Mouse (Mus musculus): ENCODE results near the gene Gm13199. TPM values are rescaled to one million over a fixed set of nuclear protein-coding genes. Genes with fewer than 3 reads are reported as not detected.

Gene Gm13199
- polyA plus RNA-seq (2015; fragmentation: Nextera tagmentation; extraction: Ambion mirVana), result 0.77 and 0.88 TPM in 2 replicates

GRCm38 (mm10) chr2:5862834-5863233 is at the start of gene Gm13199:
Gene Gm13199, minus strand, starts transcription at chr2:5862934.
- Histone ChIP-seq H3K9me3 (replicated peaks; ENCODE audit: control insufficient read depth, low read length, poor library complexity, severe bottlenecking) (no peaks in the 10 kb centered on the region), H3K36me3 (ENCODE audit: control insufficient read depth, insufficient read depth, low read length) (peaks cover 24% of the 10 kb centered on the region), H3K27ac (ENCODE audit: low read length) (no peak within 1 kb of the TSS), H3K4me2 (ENCODE audit: low read length) (no peak within 1 kb of the TSS), H3K4me3 (ENCODE audit: low read depth, low read length) (no peak within 1 kb of the TSS), H3K27me3 (ENCODE audit: control insufficient read depth, insufficient read depth, low read depth, low read length) (no peaks in the 10 kb centered on the region), H3K9ac (ENCODE audit: low read depth, low read length) (no peak within 1 kb of the TSS), H3K4me1 (ENCODE audit: control insufficient read depth, insufficient read depth, low read length) (no peaks in the 10 kb centered on the region)
- WGBS, result 96% methylated on average over 3 of the region's 3 CpGs
- ATAC-seq, result no peak

GRCm38 (mm10) chr2:5911282-5911965 is 48.7 kb upstream of the Gm13199 start:
- H3K27ac ChIP-seq (ENCODE audit: low read length), result no peak overlapping the region
- WGBS, result 43% methylated on average over 16 of the region's 16 CpGs

GRCm38 (mm10) chr2:5906625-5907024 is 43.9 kb upstream of the Gm13199 start:
- 52% methylated on average over 3 of the region's 3 CpGs for WGBS
- no peak overlapping the region for H3K27ac ChIP-seq (ENCODE audit: low read length)
- H3K9me3 ChIP-seq (replicated peaks; ENCODE audit: control insufficient read depth, low read length, poor library complexity, severe bottlenecking), result no peaks in the 10 kb centered on the region
- no peaks in the 10 kb centered on the region for H3K4me1 ChIP-seq (ENCODE audit: control insufficient read depth, insufficient read depth, low read length)
- peaks cover 7% of the 10 kb centered on the region for H3K36me3 ChIP-seq (ENCODE audit: control insufficient read depth, insufficient read depth, low read length)
- no peak for ATAC-seq
- no peak overlapping the region for H3K9ac ChIP-seq (ENCODE audit: low read depth, low read length)
- no peaks in the 10 kb centered on the region for H3K27me3 ChIP-seq (ENCODE audit: control insufficient read depth, insufficient read depth, low read depth, low read length)
- no peak overlapping the region for H3K4me3 ChIP-seq (ENCODE audit: low read depth, low read length)
- H3K4me2 ChIP-seq (ENCODE audit: low read length), result no peak overlapping the region

More at GRCm38 (mm10) chr2:5911282-5911965, 48.7 kb upstream of the Gm13199 start:
- no peak overlapping the region for H3K4me2 ChIP-seq (ENCODE audit: low read length)
- peaks cover 3% of the 10 kb centered on the region for H3K36me3 ChIP-seq (ENCODE audit: control insufficient read depth, insufficient read depth, low read length)
- no peaks in the 10 kb centered on the region for H3K4me1 ChIP-seq (ENCODE audit: control insufficient read depth, insufficient read depth, low read length)
- no peak overlapping the region for H3K4me3 ChIP-seq (ENCODE audit: low read depth, low read length)
- H3K9ac ChIP-seq (ENCODE audit: low read depth, low read length), result no peak overlapping the region
- ATAC-seq, result no peak
- H3K9me3 ChIP-seq (replicated peaks; ENCODE audit: control insufficient read depth, low read length, poor library complexity, severe bottlenecking), result no peaks in the 10 kb centered on the region
- no peaks in the 10 kb centered on the region for H3K27me3 ChIP-seq (ENCODE audit: control insufficient read depth, insufficient read depth, low read depth, low read length)

GRCm38 (mm10) chr2:5906092-5906491 is 43.4 kb upstream of the Gm13199 start:
- WGBS, result 43% methylated on average over 5 of the region's 5 CpGs
- Histone ChIP-seq H3K4me2 (ENCODE audit: low read length) (no peak overlapping the region), H3K27me3 (ENCODE audit: control insufficient read depth, insufficient read depth, low read depth, low read length) (no peaks in the 10 kb centered on the region), H3K9me3 (replicated peaks; ENCODE audit: control insufficient read depth, low read length, poor library complexity, severe bottlenecking) (no peaks in the 10 kb centered on the region), H3K4me1 (ENCODE audit: control insufficient read depth, insufficient read depth, low read length) (no peaks in the 10 kb centered on the region), H3K36me3 (ENCODE audit: control insufficient read depth, insufficient read depth, low read length) (peaks cover 7% of the 10 kb centered on the region), H3K4me3 (ENCODE audit: low read depth, low read length) (no peak overlapping the region), H3K9ac (ENCODE audit: low read depth, low read length) (no peak overlapping the region), H3K27ac (ENCODE audit: low read length) (no peak overlapping the region)
- no peak for ATAC-seq

GRCm38 (mm10) chr2:5900145-5900544 is 37.4 kb upstream of the Gm13199 start:
- Histone ChIP-seq H3K9me3 (replicated peaks; ENCODE audit: control insufficient read depth, low read length, poor library complexity, severe bottlenecking) (no peaks in the 10 kb centered on the region), H3K4me2 (ENCODE audit: low read length) (no peak overlapping the region), H3K36me3 (ENCODE audit: control insufficient read depth, insufficient read depth, low read length) (peaks cover 11% of the 10 kb centered on the region), H3K9ac (ENCODE audit: low read depth, low read length) (no peak overlapping the region), H3K4me1 (ENCODE audit: control insufficient read depth, insufficient read depth, low read length) (no peaks in the 10 kb centered on the region; the same call in 1 of the 2 replicates), H3K27me3 (ENCODE audit: control insufficient read depth, insufficient read depth, low read depth, low read length) (no peaks in the 10 kb centered on the region), H3K27ac (ENCODE audit: low read length) (no peak overlapping the region), H3K4me3 (ENCODE audit: low read depth, low read length) (no peak overlapping the region)
- WGBS, result 63% methylated on average over 5 of the region's 5 CpGs
- no peak for ATAC-seq

GRCm38 (mm10) chr2:5894843-5895570 is 32.3 kb upstream of the Gm13199 start, which contains the start of gene Sec61a2:
Gene Sec61a2, minus strand, starts transcription at chr2:5895432.
- H3K4me3 ChIP-seq (ENCODE audit: low read depth, low read length), result peak within 1 kb of the TSS; percentile 94
- 1% methylated on average over 59 of the region's 62 CpGs for WGBS
- peak; percentile 99 for ATAC-seq
- peaks cover 9% of the 10 kb centered on the region for H3K4me1 ChIP-seq (ENCODE audit: control insufficient read depth, insufficient read depth, low read length)
- peaks cover 6% of the 10 kb centered on the region; the same call in 1 of the 2 replicates for H3K36me3 ChIP-seq (ENCODE audit: control insufficient read depth, insufficient read depth, low read length)
- H3K4me2 ChIP-seq (ENCODE audit: low read length), result peak within 1 kb of the TSS; percentile 66
- peak within 1 kb of the TSS; percentile 95 for H3K9ac ChIP-seq (ENCODE audit: low read depth, low read length)
- no peaks in the 10 kb centered on the region for H3K9me3 ChIP-seq (replicated peaks; ENCODE audit: control insufficient read depth, low read length, poor library complexity, severe bottlenecking)
- H3K27ac ChIP-seq (ENCODE audit: low read length), result peak within 1 kb of the TSS; percentile 84
- no peaks in the 10 kb centered on the region for H3K27me3 ChIP-seq (ENCODE audit: control insufficient read depth, insufficient read depth, low read depth, low read length)

GRCm38 (mm10) chr2:5894296-5894695 is 31.6 kb upstream of the Gm13199 start:
- H3K4me2 ChIP-seq (ENCODE audit: low read length), result peak overlapping the region; percentile 66
- peak overlapping the region; percentile 94 for H3K4me3 ChIP-seq (ENCODE audit: low read depth, low read length)
- H3K9me3 ChIP-seq (replicated peaks; ENCODE audit: control insufficient read depth, low read length, poor library complexity, severe bottlenecking), result no peaks in the 10 kb centered on the region
- no peaks in the 10 kb centered on the region for H3K27me3 ChIP-seq (ENCODE audit: control insufficient read depth, insufficient read depth, low read depth, low read length)
- peak overlapping the region; percentile 95 for H3K9ac ChIP-seq (ENCODE audit: low read depth, low read length)
- peaks cover 13% of the 10 kb centered on the region for H3K4me1 ChIP-seq (ENCODE audit: control insufficient read depth, insufficient read depth, low read length)
- no peak overlapping the region for H3K27ac ChIP-seq (ENCODE audit: low read length)
- H3K36me3 ChIP-seq (ENCODE audit: control insufficient read depth, insufficient read depth, low read length), result peaks cover 6% of the 10 kb centered on the region; the same call in 1 of the 2 replicates
- ATAC-seq, result peak; percentile 41; the same call in 1 of the 2 replicates
- WGBS, result 45% methylated on average over 11 of the region's 11 CpGs

- H3K4me3 ChIP-seq (ENCODE audit: low read depth, low read length), result no peak overlapping the region
- H3K9me3 ChIP-seq (replicated peaks; ENCODE audit: control insufficient read depth, low read length, poor library complexity, severe bottlenecking), result no peaks in the 10 kb centered on the region
- H3K27me3 ChIP-seq (ENCODE audit: control insufficient read depth, insufficient read depth, low read depth, low read length), result no peaks in the 10 kb centered on the region
- ATAC-seq, result no peak
- no peak overlapping the region for H3K27ac ChIP-seq (ENCODE audit: low read length)
- no peak overlapping the region for H3K4me2 ChIP-seq (ENCODE audit: low read length)
- H3K4me1 ChIP-seq (ENCODE audit: control insufficient read depth, insufficient read depth, low read length), result peaks cover 13% of the 10 kb centered on the region
- 67% methylated on average over 2 of the region's 2 CpGs for WGBS
- H3K36me3 ChIP-seq (ENCODE audit: control insufficient read depth, insufficient read depth, low read length), result peaks cover 12% of the 10 kb centered on the region; the same call in 1 of the 2 replicates
- no peak overlapping the region for H3K9ac ChIP-seq (ENCODE audit: low read depth, low read length)
These were observed 26.7 kb upstream of the Gm13199 start for GRCm38 (mm10) chr2:5889412-5889811.

- ATAC-seq, result no peak
These were observed 26.1 kb upstream of the Gm13199 start for GRCm38 (mm10) chr2:5888865-5889264.

More at GRCm38 (mm10) chr2:5888865-5889264, 26.1 kb upstream of the Gm13199 start:
- H3K4me3 ChIP-seq (ENCODE audit: low read depth, low read length), result no peak overlapping the region
- WGBS, result 94% methylated on average over 5 of the region's 5 CpGs
- H3K9me3 ChIP-seq (replicated peaks; ENCODE audit: control insufficient read depth, low read length, poor library complexity, severe bottlenecking), result no peaks in the 10 kb centered on the region
- H3K36me3 ChIP-seq (ENCODE audit: control insufficient read depth, insufficient read depth, low read length), result peaks cover 12% of the 10 kb centered on the region; the same call in 1 of the 2 replicates
- no peak overlapping the region for H3K27ac ChIP-seq (ENCODE audit: low read length)
- no peaks in the 10 kb centered on the region for H3K27me3 ChIP-seq (ENCODE audit: control insufficient read depth, insufficient read depth, low read depth, low read length)
- no peak overlapping the region for H3K4me2 ChIP-seq (ENCODE audit: low read length)
- H3K4me1 ChIP-seq (ENCODE audit: control insufficient read depth, insufficient read depth, low read length), result peaks cover 9% of the 10 kb centered on the region
- no peak overlapping the region for H3K9ac ChIP-seq (ENCODE audit: low read depth, low read length)
